Mouse (Mus musculus) embryonic facial prominence, embryonic 15.5 days (tissue): ENCODE results near the gene Trem3. TPM values are rescaled to one million over a fixed set of nuclear protein-coding genes. Genes with fewer than 3 reads are reported as not detected.

Experiments used
- ATAC-seq: fragments of 200-750 bp; cut with Nextera tagmentation; 2 replicates; pipeline ENCODE4 v1.8.0; 2017; ENCODE audit warnings: low read depth, moderate TSS enrichment; ENCODE audit not compliant: insufficient number of reproducible peaks, low FRiP score, low TSS enrichment
- H3K27ac ChIP-seq: fragments of 300-500 bp; sonication (generic); replicated peaks from 2 replicates; pipeline ENCODE4 v1.5.1; 2015; ENCODE audit warnings: mild to moderate bottlenecking, inconsistent platforms
- H3K27me3 ChIP-seq: fragments of 300-500 bp; sonication (generic); 2 replicates; pipeline ENCODE4 v1.6.1; 2015; ENCODE audit warnings: inconsistent platforms
- H3K36me3 ChIP-seq: fragments of 300-500 bp; sonication (generic); 2 replicates; pipeline ENCODE4 v1.6.1; 2015; ENCODE audit warnings: mild to moderate bottlenecking, inconsistent platforms
- H3K4me1 ChIP-seq: fragments of 300-500 bp; sonication (generic); 2 replicates; pipeline ENCODE4 v1.6.1; 2015; ENCODE audit warnings: inconsistent platforms
- H3K4me2 ChIP-seq: fragments of 300-500 bp; sonication (generic); replicated peaks from 2 replicates; pipeline ENCODE4 v1.6.1; 2015; ENCODE audit warnings: mild to moderate bottlenecking, inconsistent platforms
- H3K4me3 ChIP-seq: fragments of 300-500 bp; sonication (generic); replicated peaks from 2 replicates; pipeline ENCODE4 v1.5.1; 2015; ENCODE audit warnings: mild to moderate bottlenecking, inconsistent platforms
- H3K9ac ChIP-seq: fragments of 300-500 bp; sonication (generic); 2 replicates; pipeline ENCODE4 v1.6.1; 2015; ENCODE audit warnings: inconsistent platforms
- H3K9me3 ChIP-seq: fragments of 300-500 bp; sonication (generic); replicated peaks from 2 replicates; pipeline ENCODE4 v1.6.1; 2016; ENCODE audit warnings: inconsistent platforms
- WGBS: fragments of 180-500 bp; shearing (Covaris S2); methylation state at CpG from one replicate; pipeline ENCODE4 v1.1.7; 2015; 5-methylcytosine and 5-hydroxymethylcytosine counted together
- polyA plus RNA-seq: library from polyadenylated mRNA; unstranded; fragments of >200 nt; fragmentation: Nextera tagmentation; extraction: Ambion mirVana; gene quantifications from 2 replicates; pipeline ENCODE4 v1.2.1, GENCODE M21; 2015

Trem3 gene
- polyA plus RNA-seq, 1 experiment from 2014 or later = not detected

GRCm38 (mm10) chr17:48249501-48249900 is 1.9 kb downstream of the Trem3 start:
- Histone ChIP-seq H3K36me3 (no peaks in the 10 kb centered on the region), H3K4me2 (no peak overlapping the region), H3K27me3 (no peaks in the 10 kb centered on the region), H3K27ac (no peak overlapping the region), H3K4me1 (no peaks in the 10 kb centered on the region), H3K4me3 (no peak overlapping the region), H3K9me3 (no peaks in the 10 kb centered on the region), H3K9ac (no peak overlapping the region)
- WGBS = 77% methylated on average over 11 of the region's 11 CpGs
- no peak for ATAC-seq

GRCm38 (mm10) chr17:48250631-48251030 is 3.1 kb downstream of the Trem3 start:
- Histone ChIP-seq H3K9ac (no peak overlapping the region), H3K36me3 (no peaks in the 10 kb centered on the region), H3K27ac (no peak overlapping the region), H3K4me3 (no peak overlapping the region), H3K4me2 (no peak overlapping the region), H3K27me3 (no peaks in the 10 kb centered on the region), H3K9me3 (no peaks in the 10 kb centered on the region), H3K4me1 (no peaks in the 10 kb centered on the region)
- ATAC-seq = no peak
- 85% methylated on average over 7 of the region's 7 CpGs for WGBS

- H3K9me3 ChIP-seq = no peaks in the 10 kb centered on the region
- no peak overlapping the region for H3K4me3 ChIP-seq
- no peak overlapping the region for H3K27ac ChIP-seq
- H3K9ac ChIP-seq = no peak overlapping the region
- no peaks in the 10 kb centered on the region for H3K4me1 ChIP-seq
- no peak for ATAC-seq
- H3K4me2 ChIP-seq = no peak overlapping the region
- no peaks in the 10 kb centered on the region for H3K36me3 ChIP-seq
- no peaks in the 10 kb centered on the region for H3K27me3 ChIP-seq
These were observed 9.0 kb downstream of the Trem3 start for GRCm38 (mm10) chr17:48256575-48256974.

- Histone ChIP-seq H3K4me2 (no peak overlapping the region), H3K9me3 (no peaks in the 10 kb centered on the region), H3K27me3 (no peaks in the 10 kb centered on the region), H3K4me3 (no peak overlapping the region), H3K27ac (no peak overlapping the region), H3K4me1 (no peaks in the 10 kb centered on the region), H3K9ac (no peak overlapping the region), H3K36me3 (no peaks in the 10 kb centered on the region)
- ATAC-seq = no peak
- WGBS = 71% methylated on average over 2 of the region's 2 CpGs
These were observed 14.3 kb downstream of the Trem3 start for GRCm38 (mm10) chr17:48261868-48262267.

GRCm38 (mm10) chr17:48263741-48264362 is 16.3 kb downstream of the Trem3 start, which contains the start of gene Treml4:
Treml4 (plus strand) TSS chr17:48264295.
- 71% methylated on average over 3 of the region's 3 CpGs for WGBS

GRCm38 (mm10) chr17:48264662-48265061 is 17.1 kb downstream of the Trem3 start:
- H3K36me3 ChIP-seq = no peaks in the 10 kb centered on the region
- 88% methylated on average over 7 of the region's 7 CpGs for WGBS
- H3K9me3 ChIP-seq = no peaks in the 10 kb centered on the region
- H3K27ac ChIP-seq = no peak overlapping the region
- no peaks in the 10 kb centered on the region for H3K4me1 ChIP-seq
- H3K27me3 ChIP-seq = no peaks in the 10 kb centered on the region
- no peak overlapping the region for H3K9ac ChIP-seq
- no peak overlapping the region for H3K4me2 ChIP-seq
- no peak overlapping the region for H3K4me3 ChIP-seq
- ATAC-seq = no peak

More at GRCm38 (mm10) chr17:48263741-48264362, 16.3 kb downstream of the Trem3 start, which contains the start of gene Treml4:
- no peak within 1 kb of the TSS for H3K4me3 ChIP-seq
- H3K9me3 ChIP-seq = no peaks in the 10 kb centered on the region
- H3K9ac ChIP-seq = no peak within 1 kb of the TSS
- no peaks in the 10 kb centered on the region for H3K4me1 ChIP-seq
- no peaks in the 10 kb centered on the region for H3K36me3 ChIP-seq
- no peak within 1 kb of the TSS for H3K4me2 ChIP-seq
- H3K27me3 ChIP-seq = no peaks in the 10 kb centered on the region
- ATAC-seq = no peak
- H3K27ac ChIP-seq = no peak within 1 kb of the TSS

- ATAC-seq = no peak
- no peak overlapping the region for H3K4me2 ChIP-seq
- no peaks in the 10 kb centered on the region for H3K27me3 ChIP-seq
- no peak overlapping the region for H3K27ac ChIP-seq
- no peaks in the 10 kb centered on the region for H3K36me3 ChIP-seq
- no peaks in the 10 kb centered on the region for H3K4me1 ChIP-seq
- WGBS = 21% methylated on average over 2 of the region's 2 CpGs
- no peaks in the 10 kb centered on the region for H3K9me3 ChIP-seq
- H3K9ac ChIP-seq = no peak overlapping the region
- no peak overlapping the region for H3K4me3 ChIP-seq
These were observed 18.6 kb downstream of the Trem3 start for GRCm38 (mm10) chr17:48266138-48266537.

- no peak overlapping the region for H3K4me2 ChIP-seq
- no peaks in the 10 kb centered on the region for H3K36me3 ChIP-seq
- no peaks in the 10 kb centered on the region for H3K27me3 ChIP-seq
- H3K27ac ChIP-seq = no peak overlapping the region
- H3K9ac ChIP-seq = no peak overlapping the region
- H3K9me3 ChIP-seq = no peaks in the 10 kb centered on the region
- H3K4me3 ChIP-seq = no peak overlapping the region
- WGBS = 41% methylated on average over 2 of the region's 2 CpGs
- H3K4me1 ChIP-seq = no peaks in the 10 kb centered on the region
- no peak for ATAC-seq
These were observed 19.2 kb downstream of the Trem3 start for GRCm38 (mm10) chr17:48266610-48267304.

- ATAC-seq = no peak
- H3K4me2 ChIP-seq = no peak overlapping the region
- H3K27ac ChIP-seq = no peak overlapping the region
- 88% methylated on average over 1 of the region's 1 CpGs for WGBS
- no peak overlapping the region for H3K4me3 ChIP-seq
- no peaks in the 10 kb centered on the region for H3K36me3 ChIP-seq
- no peaks in the 10 kb centered on the region for H3K27me3 ChIP-seq
- no peaks in the 10 kb centered on the region for H3K4me1 ChIP-seq
- no peaks in the 10 kb centered on the region for H3K9me3 ChIP-seq
- no peak overlapping the region for H3K9ac ChIP-seq
These were observed 20.0 kb downstream of the Trem3 start for GRCm38 (mm10) chr17:48267591-48267990.

GRCm38 (mm10) chr17:48268276-48268675 is 20.7 kb downstream of the Trem3 start:
- ATAC-seq = no peak
- Histone ChIP-seq H3K4me3 (no peak overlapping the region), H3K4me2 (no peak overlapping the region), H3K9me3 (no peaks in the 10 kb centered on the region), H3K36me3 (no peaks in the 10 kb centered on the region), H3K9ac (no peak overlapping the region), H3K27me3 (no peaks in the 10 kb centered on the region), H3K4me1 (no peaks in the 10 kb centered on the region), H3K27ac (no peak overlapping the region)

GRCm38 (mm10) chr17:48269833-48270232 is 22.3 kb downstream of the Trem3 start:
- no peak overlapping the region for H3K9ac ChIP-seq
- H3K36me3 ChIP-seq = no peaks in the 10 kb centered on the region
- H3K27me3 ChIP-seq = no peaks in the 10 kb centered on the region
- no peak overlapping the region for H3K4me2 ChIP-seq
- ATAC-seq = no peak
- H3K4me1 ChIP-seq = no peaks in the 10 kb centered on the region
- no peak overlapping the region for H3K27ac ChIP-seq
- 71% methylated on average over 4 of the region's 4 CpGs for WGBS
- H3K4me3 ChIP-seq = no peak overlapping the region
- no peaks in the 10 kb centered on the region for H3K9me3 ChIP-seq

- no peaks in the 10 kb centered on the region for H3K27me3 ChIP-seq
- no peaks in the 10 kb centered on the region for H3K4me1 ChIP-seq
- H3K9ac ChIP-seq = no peak overlapping the region
- no peaks in the 10 kb centered on the region for H3K9me3 ChIP-seq
- 79% methylated on average over 5 of the region's 5 CpGs for WGBS
- H3K4me2 ChIP-seq = no peak overlapping the region
- no peak for ATAC-seq
- no peaks in the 10 kb centered on the region for H3K36me3 ChIP-seq
- no peak overlapping the region for H3K4me3 ChIP-seq
- H3K27ac ChIP-seq = no peak overlapping the region
These were observed 24.6 kb downstream of the Trem3 start for GRCm38 (mm10) chr17:48272158-48272557.
